Mouse (Mus musculus): Measurements from ENCODE around the gene Acot13. TPM values are rescaled to one million over a fixed set of nuclear protein-coding genes. Genes with fewer than 3 reads are reported as not detected.
A peak's percentile ranks its signal among the peaks of the same experiment; 100 is the strongest.

Gene Acot13
- polyA plus RNA-seq, 1 experiment, result 51.5 TPM

- DNase-seq, result no peak
- Histone ChIP-seq H3K4me3 (ENCODE audit: control insufficient read depth, insufficient read depth, low read length) (no peak overlapping the region), H3K4me1 (replicated peaks; ENCODE audit: control insufficient read depth, insufficient read depth, low read length) (peaks cover 7% of the 10 kb centered on the region), H3K27ac (ENCODE audit: control insufficient read depth, insufficient read depth, low read length) (no peak overlapping the region), H3K36me3 (ENCODE audit: control insufficient read depth, insufficient read depth, low read length) (no peaks in the 10 kb centered on the region), H3K27me3 (ENCODE audit: control insufficient read depth, insufficient read depth, low read length) (no peaks in the 10 kb centered on the region)
- no peak for TF ChIP-seq POLR2A (IDR thresholded peaks at IDR 0.05; ENCODE audit: control insufficient read depth, extremely low read depth, insufficient read depth, low read length, poor library complexity)
- 99% methylated on average over 4 of the region's 4 CpGs for WGBS
Observed at GRCm38 (mm10) chr13:24798686-24799085, 32.7 kb downstream of the Acot13 start.

DNA sequence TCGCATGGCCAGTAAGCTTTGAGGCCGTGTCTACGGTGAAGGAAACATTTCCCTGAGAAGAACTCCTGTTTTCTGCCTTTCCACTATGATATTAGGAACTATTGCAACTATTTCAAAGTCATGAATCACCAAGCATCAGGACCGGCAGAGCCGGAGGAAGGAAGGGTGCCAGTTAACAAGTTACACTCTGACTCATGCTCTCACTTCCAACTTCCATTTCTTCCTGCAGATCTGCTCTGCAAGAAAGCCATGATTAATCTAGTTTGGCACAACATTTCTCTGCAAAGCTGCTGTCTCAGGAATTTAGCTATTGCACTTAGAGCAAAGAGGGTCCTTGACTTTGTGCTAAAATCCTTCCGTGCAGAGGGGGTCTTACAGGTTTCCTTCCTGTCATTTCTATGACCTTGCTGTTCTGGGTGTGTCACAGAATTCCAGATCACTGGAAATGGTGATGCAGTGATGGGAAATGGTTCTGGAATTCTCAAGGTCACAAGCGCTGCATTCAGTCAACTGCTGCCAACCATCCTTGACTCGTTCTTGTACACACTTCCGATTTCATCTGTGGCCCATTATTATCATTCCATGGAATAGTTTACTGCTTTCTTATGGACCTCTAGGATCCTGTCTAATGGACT, 38.8 kb downstream of the Acot13 start:
- no peak for DNase-seq
- H3K4me3 ChIP-seq (ENCODE audit: control insufficient read depth, insufficient read depth, low read length), result no peak overlapping the region
- TF ChIP-seq CTCF (IDR thresholded peaks at IDR 0.05; ENCODE audit: borderline replicate concordance, control insufficient read depth, extremely low read depth, insufficient read depth, low read length, poor library complexity) (no peak), POLR2A (IDR thresholded peaks at IDR 0.05; ENCODE audit: control insufficient read depth, extremely low read depth, insufficient read depth, low read length, poor library complexity) (no peak)
- H3K27ac ChIP-seq (ENCODE audit: control insufficient read depth, insufficient read depth, low read length), result no peak overlapping the region
- 92% methylated on average over 9 of the region's 9 CpGs for WGBS
- no peaks in the 10 kb centered on the region for H3K27me3 ChIP-seq (ENCODE audit: control insufficient read depth, insufficient read depth, low read length)
- no peaks in the 10 kb centered on the region for H3K36me3 ChIP-seq (ENCODE audit: control insufficient read depth, insufficient read depth, low read length)
- H3K4me1 ChIP-seq (replicated peaks; ENCODE audit: control insufficient read depth, insufficient read depth, low read length), result no peaks in the 10 kb centered on the region

GRCm38 (mm10) chr13:24791349-24791748, 40.0 kb downstream of the Acot13 start:
- no peaks in the 10 kb centered on the region for H3K27me3 ChIP-seq (ENCODE audit: control insufficient read depth, insufficient read depth, low read length)
- H3K4me3 ChIP-seq (ENCODE audit: control insufficient read depth, insufficient read depth, low read length), result no peak overlapping the region
- WGBS, result 36% methylated on average over 2 of the region's 2 CpGs
- no peak for DNase-seq
- H3K36me3 ChIP-seq (ENCODE audit: control insufficient read depth, insufficient read depth, low read length), result no peaks in the 10 kb centered on the region
- no peak overlapping the region for H3K27ac ChIP-seq (ENCODE audit: control insufficient read depth, insufficient read depth, low read length)
- no peak for TF ChIP-seq CTCF (IDR thresholded peaks at IDR 0.05; ENCODE audit: borderline replicate concordance, control insufficient read depth, extremely low read depth, insufficient read depth, low read length, poor library complexity)
- TF ChIP-seq POLR2A (IDR thresholded peaks at IDR 0.05; ENCODE audit: control insufficient read depth, extremely low read depth, insufficient read depth, low read length, poor library complexity), result no peak
- H3K4me1 ChIP-seq (replicated peaks; ENCODE audit: control insufficient read depth, insufficient read depth, low read length), result peaks cover 3% of the 10 kb centered on the region

DNA sequence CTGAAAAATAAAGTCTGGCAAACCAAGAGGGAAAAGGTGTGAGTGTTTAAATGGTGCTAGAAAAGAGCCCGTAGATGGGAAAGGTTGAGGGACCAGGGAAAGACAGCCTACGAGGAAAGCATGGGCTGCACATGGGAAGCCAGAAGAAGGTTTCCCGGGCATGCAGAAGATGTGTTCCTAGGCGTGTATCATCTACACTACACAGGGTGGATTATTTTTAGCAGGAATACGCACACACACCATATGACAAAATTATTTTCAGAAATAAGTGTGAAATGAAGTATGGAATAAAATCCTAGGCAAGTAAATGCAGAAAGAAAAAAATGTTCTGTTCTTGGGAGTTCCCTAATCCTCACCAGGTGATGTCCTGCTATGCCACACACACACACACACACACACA, 43.9 kb downstream of the Acot13 start:
- no peak overlapping the region for H3K27ac ChIP-seq (ENCODE audit: control insufficient read depth, insufficient read depth, low read length)
- H3K4me3 ChIP-seq (ENCODE audit: control insufficient read depth, insufficient read depth, low read length), result no peak overlapping the region
- no peaks in the 10 kb centered on the region for H3K27me3 ChIP-seq (ENCODE audit: control insufficient read depth, insufficient read depth, low read length)
- no peaks in the 10 kb centered on the region for H3K36me3 ChIP-seq (ENCODE audit: control insufficient read depth, insufficient read depth, low read length)
- peaks cover 12% of the 10 kb centered on the region for H3K4me1 ChIP-seq (replicated peaks; ENCODE audit: control insufficient read depth, insufficient read depth, low read length)
- no peak for DNase-seq
- WGBS, result 95% methylated on average over 5 of the region's 5 CpGs
- TF ChIP-seq CTCF (IDR thresholded peaks at IDR 0.05; ENCODE audit: borderline replicate concordance, control insufficient read depth, extremely low read depth, insufficient read depth, low read length, poor library complexity), result no peak

GRCm38 (mm10) chr13:24786014-24786490, 45.3 kb downstream of the Acot13 start:
- WGBS, result 2% methylated on average over 11 of the region's 11 CpGs
- H3K4me3 ChIP-seq (ENCODE audit: control insufficient read depth, insufficient read depth, low read length), result peak overlapping the region; percentile 24

GRCm38 (mm10) chr13:24781916-24782315, 49.4 kb downstream of the Acot13 start:
- H3K4me1 ChIP-seq (replicated peaks; ENCODE audit: control insufficient read depth, insufficient read depth, low read length), result peaks cover 23% of the 10 kb centered on the region
- H3K27me3 ChIP-seq (ENCODE audit: control insufficient read depth, insufficient read depth, low read length), result no peaks in the 10 kb centered on the region
- DNase-seq, result no peak
- TF ChIP-seq CTCF (IDR thresholded peaks at IDR 0.05; ENCODE audit: borderline replicate concordance, control insufficient read depth, extremely low read depth, insufficient read depth, low read length, poor library complexity), result no peak
- TF ChIP-seq POLR2A (IDR thresholded peaks at IDR 0.05; ENCODE audit: control insufficient read depth, extremely low read depth, insufficient read depth, low read length, poor library complexity), result no peak
- H3K36me3 ChIP-seq (ENCODE audit: control insufficient read depth, insufficient read depth, low read length), result no peaks in the 10 kb centered on the region
- no peak overlapping the region for H3K4me3 ChIP-seq (ENCODE audit: control insufficient read depth, insufficient read depth, low read length)
- 46% methylated on average over 5 of the region's 5 CpGs for WGBS
- no peak overlapping the region for H3K27ac ChIP-seq (ENCODE audit: control insufficient read depth, insufficient read depth, low read length)

More at GRCm38 (mm10) chr13:24786014-24786490, 45.3 kb downstream of the Acot13 start:
- no peaks in the 10 kb centered on the region for H3K36me3 ChIP-seq (ENCODE audit: control insufficient read depth, insufficient read depth, low read length)
- DNase-seq, result peak; percentile 67
- no peaks in the 10 kb centered on the region for H3K27me3 ChIP-seq (ENCODE audit: control insufficient read depth, insufficient read depth, low read length)
- TF ChIP-seq CTCF (IDR thresholded peaks at IDR 0.05; ENCODE audit: borderline replicate concordance, control insufficient read depth, extremely low read depth, insufficient read depth, low read length, poor library complexity) (no peak), POLR2A (IDR thresholded peaks at IDR 0.05; ENCODE audit: control insufficient read depth, extremely low read depth, insufficient read depth, low read length, poor library complexity) (0 out of 2 replicates have a peak, but pooled peaks have one; percentile 21)
- peaks cover 12% of the 10 kb centered on the region for H3K4me1 ChIP-seq (replicated peaks; ENCODE audit: control insufficient read depth, insufficient read depth, low read length)
- peak overlapping the region; percentile 88 for H3K27ac ChIP-seq (ENCODE audit: control insufficient read depth, insufficient read depth, low read length)
